Mouse (Mus musculus) macrophage (primary cell): ENCODE results near the gene Stk39. TPM values are rescaled to one million over a fixed set of nuclear protein-coding genes. Genes with fewer than 3 reads are reported as not detected.

Source experiments
- H3K27ac ChIP-seq: fragments of 350-480 bp; formaldehyde crosslinking; 2 replicates; pipeline ENCODE4 v1.9.0; 2021
- H3K36me3 ChIP-seq: fragments of 350-480 bp; formaldehyde crosslinking; 2 replicates; pipeline ENCODE4 v1.9.0; 2021; ENCODE audit errors: inconsistent target
- H3K4me3 ChIP-seq: fragments of 350-480 bp; formaldehyde crosslinking; 2 replicates; pipeline ENCODE4 v1.9.0; 2021; ENCODE audit errors: inconsistent target
- H3K79me2 ChIP-seq: fragments of 350-480 bp; formaldehyde crosslinking; 2 replicates; pipeline ENCODE4 v1.9.0; 2021; ENCODE audit errors: inconsistent target
- WGBS: methylation state at CpG from one replicate; pipeline ENCODE4 v1.1.7; 2026; ENCODE audit warnings: inconsistent platforms; ENCODE audit not compliant: missing documents; 5-methylcytosine and 5-hydroxymethylcytosine counted together
- polyA plus RNA-seq: library from polyadenylated mRNA; stranded (reverse); fragments of 250-400 nt; gene quantifications from 3 replicates; pipeline ENCODE4 v1.2.4, GENCODE M21; 2018; ENCODE audit warnings: inconsistent platforms

Stk39 gene
- polyA plus RNA-seq, 1 experiment from 2014 or later: 0.34 TPM

DNA sequence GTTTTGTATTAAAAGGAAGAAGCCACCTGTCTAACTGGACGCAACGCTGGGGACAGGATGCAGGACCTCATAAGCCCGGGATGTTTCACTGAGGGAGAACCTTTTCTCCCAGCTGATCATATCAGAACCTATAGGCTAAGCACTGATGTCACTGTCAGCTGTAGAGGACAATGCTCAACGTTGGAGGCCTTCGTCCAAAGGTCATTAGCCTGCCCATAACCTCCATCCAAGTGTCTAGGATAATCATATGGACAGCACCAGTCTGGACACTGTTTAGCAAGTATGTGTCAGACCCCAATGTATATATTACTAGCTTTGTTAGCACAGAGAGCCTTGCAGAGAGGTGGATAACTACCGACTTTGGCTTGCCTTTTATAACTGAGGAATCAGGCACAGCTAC lies 51.8 kb downstream of the Stk39 start:
- Histone ChIP-seq H3K27ac (no peak overlapping the region), H3K79me2 (no peaks in the 10 kb centered on the region), H3K4me3 (no peak overlapping the region), H3K36me3 (no peaks in the 10 kb centered on the region)
- WGBS: 94% methylated on average over 6 of the region's 6 CpGs

- no peaks in the 10 kb centered on the region for H3K36me3 ChIP-seq
- no peak overlapping the region for H3K27ac ChIP-seq
- H3K4me3 ChIP-seq: no peak overlapping the region
- 91% methylated on average over 7 of the region's 7 CpGs for WGBS
- no peaks in the 10 kb centered on the region for H3K79me2 ChIP-seq
Measured at GRCm38 (mm10) chr2:68419746-68420145, 52.3 kb downstream of the Stk39 start.

DNA sequence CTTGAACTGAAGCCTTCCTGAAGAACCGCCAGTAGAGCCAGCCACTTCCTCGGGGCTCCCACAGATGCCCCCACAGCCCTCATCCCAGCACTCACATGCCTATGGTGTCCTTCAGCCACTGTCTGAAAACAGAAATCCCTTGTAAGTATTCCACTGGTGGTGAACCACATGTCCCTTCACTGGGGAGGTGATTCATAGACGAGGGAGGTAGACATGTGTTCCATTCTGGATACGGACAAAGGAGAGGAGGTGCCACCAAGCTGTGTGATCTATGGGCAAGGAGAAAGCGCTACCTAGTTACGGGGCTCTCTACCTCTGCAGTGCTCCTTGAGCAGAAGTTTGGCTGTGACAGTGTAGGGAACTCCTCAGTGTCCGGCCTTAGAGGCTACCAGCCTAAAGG lies 52.9 kb downstream of the Stk39 start:
- 90% methylated on average over 7 of the region's 7 CpGs for WGBS
- no peaks in the 10 kb centered on the region for H3K36me3 ChIP-seq
- H3K27ac ChIP-seq: no peak overlapping the region
- H3K79me2 ChIP-seq: no peaks in the 10 kb centered on the region
- H3K4me3 ChIP-seq: no peak overlapping the region

DNA sequence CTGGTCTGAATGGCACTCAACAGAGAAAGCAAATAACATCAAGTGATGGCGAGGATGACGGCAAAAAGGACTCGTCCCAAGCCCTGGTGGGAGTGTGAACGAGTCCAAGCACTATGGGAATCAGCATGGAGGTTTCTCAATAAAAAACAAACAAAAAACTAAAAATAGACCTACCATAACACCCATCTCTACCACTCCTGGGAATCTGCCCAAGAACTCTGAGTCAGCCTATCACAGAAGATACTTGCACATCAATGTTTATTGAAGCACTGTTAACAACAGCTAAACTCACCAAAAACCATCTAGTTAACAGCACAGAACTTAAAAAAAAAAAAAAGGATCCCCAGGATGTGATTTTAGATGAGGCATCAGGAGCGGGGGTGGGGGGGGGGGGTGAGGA lies 55.0 kb downstream of the Stk39 start:
- Histone ChIP-seq H3K36me3 (no peaks in the 10 kb centered on the region), H3K4me3 (no peak overlapping the region), H3K79me2 (no peaks in the 10 kb centered on the region), H3K27ac (no peak overlapping the region)
- 89% methylated on average over 5 of the region's 5 CpGs for WGBS

DNA sequence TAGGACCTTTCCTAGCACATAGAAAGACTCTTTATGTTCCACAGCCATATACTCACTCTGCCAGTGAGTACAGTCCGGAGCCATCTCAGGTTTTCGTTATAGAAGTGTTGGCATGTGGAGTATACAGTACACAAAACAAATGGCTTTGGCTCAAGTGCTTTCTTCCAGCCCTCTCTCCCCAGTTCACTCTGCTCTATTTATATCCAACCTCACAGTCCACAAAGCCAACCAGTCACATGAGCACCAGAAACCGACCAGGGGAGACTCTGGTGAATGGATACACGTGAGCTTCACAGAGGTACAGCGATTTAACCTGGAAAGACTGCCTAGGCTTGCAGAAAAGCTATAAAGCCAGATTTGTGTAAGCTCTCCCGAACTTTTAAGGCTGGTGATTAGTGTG lies 56.4 kb downstream of the Stk39 start:
- Histone ChIP-seq H3K79me2 (no peaks in the 10 kb centered on the region), H3K4me3 (no peak overlapping the region), H3K27ac (no peak overlapping the region), H3K36me3 (no peaks in the 10 kb centered on the region)
- 86% methylated on average over 6 of the region's 6 CpGs for WGBS

DNA sequence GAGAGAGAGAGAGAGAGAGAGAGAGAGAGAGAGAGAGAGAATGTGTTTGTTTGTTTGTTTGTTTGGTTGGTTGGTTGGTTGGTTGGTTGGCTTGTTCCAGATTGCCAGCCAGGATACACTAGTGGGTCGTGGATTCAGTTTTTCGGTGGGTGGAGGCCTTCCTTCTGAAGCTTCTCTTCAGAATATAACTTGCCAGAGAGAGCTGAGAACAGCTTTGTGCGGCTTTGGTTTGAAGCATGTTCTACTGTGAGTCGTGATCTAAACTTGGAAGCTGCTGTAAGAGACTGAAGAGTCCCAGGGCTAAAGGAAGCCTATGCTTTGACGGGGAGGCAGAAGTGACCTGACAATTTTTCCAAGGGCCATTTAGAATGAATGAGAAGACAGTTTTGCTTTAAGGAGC lies 59.9 kb downstream of the Stk39 start:
- H3K79me2 ChIP-seq: no peaks in the 10 kb centered on the region
- 92% methylated on average over 5 of the region's 5 CpGs for WGBS
- H3K4me3 ChIP-seq: no peak overlapping the region
- no peak overlapping the region for H3K27ac ChIP-seq
- H3K36me3 ChIP-seq: no peaks in the 10 kb centered on the region

DNA sequence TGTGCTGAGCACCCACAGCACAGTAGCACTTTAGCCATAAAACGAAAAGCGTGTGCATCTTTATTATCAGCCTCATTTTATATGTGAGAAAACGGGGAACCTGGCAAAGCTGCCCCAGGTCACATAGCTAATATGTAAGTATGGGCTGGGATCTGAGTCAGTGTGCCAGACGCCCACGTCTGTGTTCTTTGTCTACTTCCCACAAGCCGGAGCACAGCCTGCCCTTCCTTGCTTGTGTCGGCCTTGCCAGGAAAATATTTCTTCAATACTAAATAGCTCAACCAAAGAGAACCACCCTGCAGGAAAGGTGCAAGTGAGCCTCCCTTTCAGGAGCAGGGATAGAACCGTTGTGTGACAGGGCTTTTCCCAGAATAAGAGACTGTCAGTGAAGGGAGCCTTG lies 60.9 kb downstream of the Stk39 start:
- H3K79me2 ChIP-seq: no peaks in the 10 kb centered on the region
- 96% methylated on average over 8 of the region's 8 CpGs for WGBS

GRCm38 (mm10) chr2:68409640-68410215 lies 62.3 kb downstream of the Stk39 start:
- H3K4me3 ChIP-seq: no peak overlapping the region
- WGBS: 95% methylated on average over 11 of the region's 12 CpGs
- no peaks in the 10 kb centered on the region for H3K36me3 ChIP-seq
- no peak overlapping the region for H3K27ac ChIP-seq
- H3K79me2 ChIP-seq: no peaks in the 10 kb centered on the region

More for the DNA sequence above, 60.9 kb downstream of the Stk39 start:
- H3K36me3 ChIP-seq: no peaks in the 10 kb centered on the region
- no peak overlapping the region for H3K4me3 ChIP-seq
- H3K27ac ChIP-seq: no peak overlapping the region

DNA sequence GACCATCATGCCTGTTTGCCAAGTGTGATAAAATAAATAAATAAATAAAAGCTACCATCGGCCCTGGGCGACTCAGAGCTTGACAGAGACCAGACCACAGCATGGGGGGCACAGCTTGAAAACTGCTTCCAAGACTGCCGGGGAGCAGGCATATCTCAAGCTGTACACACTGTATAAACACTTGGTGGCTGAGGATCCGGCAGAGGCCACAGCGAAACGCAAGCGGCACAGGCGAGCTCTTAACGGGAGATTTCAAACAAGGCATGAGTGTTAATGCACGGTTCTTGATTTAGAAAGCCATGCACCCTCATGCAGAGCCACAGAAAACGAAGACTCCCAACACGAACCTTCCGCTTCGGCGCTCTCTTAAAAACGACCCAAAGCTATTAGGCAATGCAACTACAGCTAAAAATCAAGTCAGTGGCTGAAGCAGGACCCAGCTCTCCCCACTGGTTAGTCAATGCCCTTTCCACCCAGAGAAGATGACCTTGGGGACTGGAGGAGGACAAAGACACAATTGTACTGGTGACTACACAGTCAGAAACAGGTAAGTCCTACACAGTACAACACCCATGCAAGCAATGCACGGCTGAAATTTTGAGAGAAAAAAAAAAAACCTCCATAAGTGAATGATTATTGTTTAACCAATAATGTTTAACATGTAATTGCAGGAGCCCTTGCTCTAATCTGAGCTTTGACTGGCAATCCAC lies 63.6 kb downstream of the Stk39 start:
- no peak overlapping the region for H3K4me3 ChIP-seq
- no peaks in the 10 kb centered on the region for H3K36me3 ChIP-seq
- no peak overlapping the region for H3K27ac ChIP-seq
- H3K79me2 ChIP-seq: no peaks in the 10 kb centered on the region
- WGBS: 93% methylated on average over 17 of the region's 17 CpGs

- 91% methylated on average over 12 of the region's 12 CpGs for WGBS
- Histone ChIP-seq H3K79me2 (no peaks in the 10 kb centered on the region), H3K36me3 (no peaks in the 10 kb centered on the region), H3K27ac (no peak overlapping the region), H3K4me3 (no peak overlapping the region)
Measured at GRCm38 (mm10) chr2:68407179-68407950, 64.7 kb downstream of the Stk39 start.

DNA sequence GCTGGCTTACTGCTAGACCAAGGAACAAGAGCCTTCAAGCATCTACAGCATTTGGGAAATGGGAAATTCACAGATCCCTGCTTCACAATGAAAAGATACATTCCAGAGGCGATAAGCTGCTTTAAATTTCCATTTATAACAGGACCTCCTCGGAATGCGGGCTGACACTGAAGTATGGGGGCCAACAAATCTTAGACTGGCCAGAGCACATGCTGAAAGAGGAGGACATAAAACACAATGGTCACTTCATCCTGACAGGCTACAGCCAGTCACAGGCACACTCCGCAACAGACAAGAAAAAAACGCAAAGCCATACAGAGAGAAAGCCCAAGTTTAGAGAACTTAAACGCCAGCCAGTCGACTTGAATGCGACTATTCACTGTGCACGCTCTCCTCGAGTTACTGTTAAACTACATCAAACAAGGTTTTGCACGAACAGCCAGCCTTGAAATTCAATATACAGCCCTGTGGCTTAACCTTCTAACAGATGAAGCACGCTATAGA lies 65.4 kb downstream of the Stk39 start:
- H3K36me3 ChIP-seq: no peaks in the 10 kb centered on the region
- H3K27ac ChIP-seq: no peak overlapping the region
- WGBS: 92% methylated on average over 12 of the region's 12 CpGs
- no peak overlapping the region for H3K4me3 ChIP-seq
- H3K79me2 ChIP-seq: no peaks in the 10 kb centered on the region

- no peaks in the 10 kb centered on the region for H3K36me3 ChIP-seq
- H3K79me2 ChIP-seq: no peaks in the 10 kb centered on the region
- no peak overlapping the region for H3K4me3 ChIP-seq
- H3K27ac ChIP-seq: no peak overlapping the region
- WGBS: 13% methylated on average over 16 of the region's 16 CpGs
Measured at GRCm38 (mm10) chr2:68405163-68405715, 66.8 kb downstream of the Stk39 start.

DNA sequence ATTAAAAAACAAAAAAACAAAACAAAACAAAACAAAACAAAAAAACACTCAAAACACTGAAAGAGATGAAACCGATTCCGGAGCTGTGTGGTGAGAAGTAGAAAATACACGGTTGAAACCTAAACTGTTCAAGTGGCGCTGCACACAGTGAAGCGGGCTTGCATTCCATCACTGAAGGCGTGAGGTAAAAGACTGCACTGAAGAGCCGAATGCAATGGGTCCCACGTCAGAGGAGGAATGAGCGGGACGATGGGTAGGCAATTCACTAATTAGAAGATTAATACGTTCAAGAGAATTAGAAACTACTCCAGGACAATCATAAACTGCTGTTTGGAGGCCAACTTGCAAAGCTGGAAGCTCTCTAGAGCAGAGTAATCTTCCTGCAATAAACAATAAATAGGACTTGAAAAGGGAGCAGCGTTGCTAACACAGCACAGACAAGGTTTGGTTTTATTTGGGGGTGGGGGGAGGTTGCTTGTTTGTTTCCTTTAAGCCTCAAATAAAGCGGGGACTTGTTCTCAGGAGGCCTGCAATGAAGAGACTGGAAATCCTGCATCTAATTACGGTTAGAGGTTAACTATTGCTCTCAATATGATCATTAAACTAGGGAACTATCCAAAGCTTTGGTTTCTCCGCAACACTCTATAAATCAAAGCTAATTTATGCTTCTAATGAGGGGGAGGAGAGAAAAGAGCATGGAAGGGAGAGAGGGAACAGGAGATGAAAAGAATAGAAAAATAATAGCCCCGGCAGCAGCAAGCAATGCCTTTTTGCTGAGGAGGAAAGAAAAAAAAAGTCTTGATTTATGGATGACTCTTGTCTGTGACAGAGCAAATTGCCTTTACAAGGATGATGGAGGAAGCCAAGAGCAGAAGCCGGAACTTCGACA lies 67.5 kb downstream of the Stk39 start:
- no peak overlapping the region for H3K4me3 ChIP-seq
- no peaks in the 10 kb centered on the region for H3K79me2 ChIP-seq
- no peak overlapping the region for H3K27ac ChIP-seq
- H3K36me3 ChIP-seq: no peaks in the 10 kb centered on the region
- 67% methylated on average over 18 of the region's 18 CpGs for WGBS
